Mouse (Mus musculus) lung, adult 2 months (tissue): ENCODE measurements around the gene Rab1b.

Source experiments
- CTCF ChIP-seq: fragments of 200-500 bp; IDR thresholded peaks from 2 replicates; pipeline ENCODE4 v1.5.1; 2011; ENCODE audit warnings: mild to moderate bottlenecking, low read length, control low read depth; ENCODE audit not compliant: insufficient read depth
- POLR2A ChIP-seq: fragments of 200-500 bp; IDR thresholded peaks from 2 replicates; pipeline ENCODE4 v1.6.1; 2011; ENCODE audit warnings: low read depth, mild to moderate bottlenecking, control low read depth, low read length, borderline replicate concordance; ENCODE audit errors: extremely low read depth

DNA sequence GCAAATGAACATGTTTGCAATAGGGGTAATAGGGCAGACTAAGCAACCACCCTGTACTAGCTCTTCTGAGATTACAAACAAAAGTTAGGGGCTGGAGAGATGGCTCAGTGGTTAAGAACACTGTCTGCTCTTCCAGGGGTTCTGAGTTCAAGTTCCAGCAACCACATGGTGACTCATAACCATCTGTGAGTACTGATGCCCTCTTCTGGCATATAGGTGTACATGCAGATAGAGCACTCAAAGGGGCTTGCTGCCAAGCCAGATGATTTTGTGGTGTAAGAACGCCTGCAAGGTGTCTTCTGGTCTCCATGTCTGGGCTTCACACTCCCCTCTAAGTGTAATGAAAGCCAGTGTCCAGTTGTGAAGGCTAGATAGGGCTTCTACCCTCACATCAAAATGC is 22.9 kb upstream of the Rab1b start:
- TF ChIP-seq CTCF (no peak), POLR2A (no peak)
